8 mouse cellular contexts compared by ENCODE assay signal in the genomic region with DNA sequence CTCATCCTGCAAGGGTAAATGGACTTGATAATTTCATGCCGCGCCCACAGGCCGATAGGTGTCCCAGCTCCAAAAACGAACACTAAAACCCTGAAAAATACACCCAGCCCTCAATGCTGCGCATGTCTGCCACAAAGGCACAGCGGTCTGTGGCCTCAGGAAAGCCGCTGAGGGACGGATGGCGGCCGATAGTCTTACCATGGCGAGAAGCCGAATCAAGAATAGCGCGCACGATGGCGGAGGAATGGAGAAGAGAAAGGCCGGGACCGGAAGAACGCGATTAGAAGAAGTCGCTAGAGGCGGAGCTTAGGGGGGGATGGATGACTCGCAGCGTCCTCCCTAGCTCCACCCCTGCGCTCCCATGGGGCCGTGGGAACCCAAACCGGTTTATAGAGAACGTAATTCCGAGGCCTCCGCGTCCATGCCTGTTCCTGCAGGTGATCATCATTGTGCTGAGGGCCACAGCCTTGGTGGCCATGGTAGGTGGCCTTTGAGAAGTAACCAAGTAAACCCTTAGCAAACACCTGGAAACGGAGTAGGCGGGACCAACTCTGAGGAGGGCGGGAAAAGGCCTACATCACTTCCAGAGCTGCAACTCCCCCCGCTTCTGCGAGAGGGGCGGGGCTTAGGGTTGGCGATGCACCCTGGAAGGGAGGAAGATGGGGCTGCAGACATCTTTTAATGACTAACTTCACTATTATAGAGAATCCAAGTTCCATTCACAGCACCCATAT. TPM values are rescaled to one million over a fixed set of nuclear protein-coding genes. Genes with fewer than 3 reads are reported as not detected.
DNase-seq lines count a peak whose midpoint lies in the region; ATAC-seq and TF ChIP-seq lines count a peak whose summit lies in the region.

Gene Rpl39 (minus strand): TSS at position 476 of the 734 bp plus-strand sequence.

- H3K9ac ChIP-seq in ES-Bruce4 (ENCODE audit: low read depth, poor library complexity, severe bottlenecking), result peak within 1 kb of the TSS; percentile 98
- peak within 1 kb of the TSS; percentile 78 for H3K9ac ChIP-seq in forebrain, embryonic 13.5 days
- H3K9ac ChIP-seq in neural tube, embryonic 15.5 days (replicated peaks), result peak within 1 kb of the TSS; percentile 53

- peak within 1 kb of the TSS; percentile 76 for H3K4me2 ChIP-seq in forebrain, embryonic 13.5 days
- peak within 1 kb of the TSS; percentile 62 for H3K4me2 ChIP-seq in neural tube, embryonic 15.5 days

- H3K9me3 ChIP-seq in ES-Bruce4 (replicated peaks; ENCODE audit: control insufficient read depth, insufficient read depth, low read length, poor library complexity, severe bottlenecking), result no peaks in the 10 kb centered on the region
- no peaks in the 10 kb centered on the region for H3K9me3 ChIP-seq in forebrain, embryonic 13.5 days (replicated peaks)
- no peaks in the 10 kb centered on the region for H3K9me3 ChIP-seq in neural tube, embryonic 15.5 days (replicated peaks)

- no peaks in the 10 kb centered on the region for H3K27me3 ChIP-seq in ES-Bruce4 (ENCODE audit: control insufficient read depth, insufficient read depth, low read length, poor library complexity, severe bottlenecking)
- H3K27me3 ChIP-seq in forebrain, embryonic 13.5 days, result no peaks in the 10 kb centered on the region
- H3K27me3 ChIP-seq in neural tube, embryonic 15.5 days (replicated peaks), result no peaks in the 10 kb centered on the region

- WGBS in forebrain, embryonic 13.5 days, result 19% methylated on average over 36 of the region's 38 CpGs
- WGBS in neural tube, embryonic 15.5 days, result 13% methylated on average over 38 of the region's 38 CpGs

- H3K36me3 ChIP-seq in ES-Bruce4 (ENCODE audit: control insufficient read depth, insufficient read depth, low read length, poor library complexity, severe bottlenecking), result peaks cover 36% of the 10 kb centered on the region
- peaks cover 17% of the 10 kb centered on the region; the same call in 1 of the 2 replicates for H3K36me3 ChIP-seq in forebrain, embryonic 13.5 days (ENCODE audit: poor library complexity, severe bottlenecking)
- H3K36me3 ChIP-seq in neural tube, embryonic 15.5 days, result no peaks in the 10 kb centered on the region; the same call in 1 of the 2 replicates

- ATAC-seq in cerebellum, adult (ENCODE audit: insufficient number of reproducible peaks, low FRiP score, low TSS enrichment), result peak; percentile 96
- ATAC-seq in forebrain, embryonic 13.5 days, result peak; percentile 95
- peak; percentile 95 for ATAC-seq in neural tube, embryonic 15.5 days (ENCODE audit: low FRiP score)

- TF ChIP-seq POLR2A in ES-Bruce4 (IDR thresholded peaks at IDR 0.05; ENCODE audit: insufficient read depth, low read length), result peak; percentile 21

- H3K4me1 ChIP-seq in ES-Bruce4 (ENCODE audit: control insufficient read depth, insufficient read depth, low read length), result no peaks in the 10 kb centered on the region
- peaks cover 11% of the 10 kb centered on the region for H3K4me1 ChIP-seq in forebrain, embryonic 13.5 days
- H3K4me1 ChIP-seq in neural tube, embryonic 15.5 days, result peaks cover 10% of the 10 kb centered on the region

- TF ChIP-seq EP300 in ES-Bruce4 (IDR thresholded peaks at IDR 0.05; ENCODE audit: insufficient read depth, low read depth, low read length), result no peak

- no peak for TF ChIP-seq CTCF in ES-Bruce4 (IDR thresholded peaks at IDR 0.05; ENCODE audit: low read depth, low read length)

- peak within 1 kb of the TSS; percentile 100 for H3K4me3 ChIP-seq in ES-Bruce4 (ENCODE audit: low read depth, low read length)
- H3K4me3 ChIP-seq in forebrain, embryonic 13.5 days, result peak within 1 kb of the TSS; percentile 57
- peak within 1 kb of the TSS; percentile 55 for H3K4me3 ChIP-seq in neural tube, embryonic 15.5 days (replicated peaks)

- peak within 1 kb of the TSS; percentile 93 for H3K27ac ChIP-seq in ES-Bruce4 (ENCODE audit: insufficient read depth, low read length)
- peak within 1 kb of the TSS; percentile 75 for H3K27ac ChIP-seq in forebrain, embryonic 13.5 days
- peak within 1 kb of the TSS; percentile 90 for H3K27ac ChIP-seq in neural tube, embryonic 15.5 days (replicated peaks)

- DNase-seq in heart, postnatal 10 days, result peak; percentile 89
- peak; percentile 84 for DNase-seq in layer of hippocampus, adult 11-12 months (ENCODE audit: low spot score)
- DNase-seq in lung, adult 18-20 months, result peak; percentile 89 to 90
- peak; percentile 85 for DNase-seq in testis, postnatal 14 days (ENCODE audit: low spot score)

- intact Hi-C loops in heart, postnatal 10 days (cut with DNase I), result no loop called here

RNA-seq across cellular contexts. Expression of gene Rpl39, which starts in this region (rescaled TPM):
- polyA plus RNA-seq in ES-Bruce4 (2011; ENCODE audit: insufficient read depth, insufficient read length, low read depth, missing spikeins), result 1,538 and 1,601 TPM in 2 replicates
- 399 and 495 TPM in 2 replicates for polyA plus RNA-seq in forebrain, embryonic 13.5 days (2015; fragmentation: Nextera tagmentation; extraction: Ambion mirVana)
- total RNA-seq in heart, postnatal 10 days (2021), result 100 to 1,000 TPM; 487 to 510 TPM
- polyA plus RNA-seq in neural tube, embryonic 15.5 days (2015; fragmentation: Nextera tagmentation; extraction: Ambion mirVana), result 318 and 331 TPM in 2 replicates

Comparison
In these comparisons a context has a peak if more than half of its experiments do, and no peak if none do; other contexts are left out.
1. Peak in every context shown above with its lines: DNase-seq, ATAC-seq, H3K4me3 ChIP-seq and H3K27ac ChIP-seq.